Mouse (Mus musculus): Measurements from ENCODE around the gene Focad.

Gene Focad

DNA sequence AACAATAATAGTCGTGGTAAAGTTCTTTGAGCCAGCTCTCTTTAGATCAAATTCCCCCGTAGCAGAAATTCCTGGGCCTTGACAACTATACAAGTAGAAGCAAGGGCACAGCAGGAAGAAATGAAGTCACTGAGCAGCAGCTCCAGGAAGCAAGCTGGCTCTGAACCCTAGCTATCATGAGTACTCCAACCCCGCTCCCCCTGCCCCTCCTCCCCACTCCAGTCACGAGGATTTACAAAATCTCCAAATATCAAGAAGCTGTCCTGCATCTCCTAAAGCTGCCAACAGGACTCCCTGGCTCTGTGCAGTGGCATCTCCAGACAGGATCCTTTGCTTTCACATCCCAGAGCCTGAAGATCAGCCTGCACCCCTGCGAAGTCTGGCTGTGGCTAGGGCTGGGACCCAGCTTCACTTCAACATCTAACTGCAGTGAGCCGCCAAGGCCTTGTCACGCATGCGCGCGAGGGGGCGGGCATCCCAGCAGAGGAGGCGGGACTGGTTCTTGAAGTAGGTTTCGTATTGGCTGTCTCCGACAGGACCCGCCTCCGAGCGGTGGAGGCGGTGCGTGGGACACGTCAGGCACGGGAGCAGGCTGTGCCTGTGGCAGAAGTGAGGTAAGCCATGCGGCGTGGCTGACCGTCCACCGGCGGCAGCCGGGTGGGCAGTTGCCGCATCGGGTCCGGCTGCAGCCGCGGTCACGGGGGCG is at the start of gene Focad:
TSS of gene Focad (plus strand) at position 568 of the 706 bp plus-strand sequence.
- DNase-seq, result peak; percentile 98

DNA sequence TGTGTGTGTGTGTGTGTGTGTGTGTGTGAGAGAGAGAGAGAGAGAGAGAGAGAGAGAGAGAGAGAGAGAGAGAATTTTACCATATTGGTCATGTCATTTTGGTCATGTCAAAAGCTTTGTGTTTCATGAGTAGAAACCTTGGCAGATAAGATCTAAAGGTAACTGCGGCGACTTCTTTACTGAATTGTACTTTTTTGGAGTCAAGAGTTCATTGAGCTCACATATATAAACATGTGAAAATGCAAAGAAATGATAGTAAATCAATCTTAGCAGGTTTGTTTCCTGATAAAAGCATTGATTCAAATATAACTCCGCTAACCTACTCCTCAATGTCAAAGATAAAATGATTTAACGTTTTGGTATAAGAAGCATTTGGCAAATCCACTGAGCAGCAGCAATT is 49.3 kb upstream of the Focad start:
- DNase-seq, result no peak

DNA sequence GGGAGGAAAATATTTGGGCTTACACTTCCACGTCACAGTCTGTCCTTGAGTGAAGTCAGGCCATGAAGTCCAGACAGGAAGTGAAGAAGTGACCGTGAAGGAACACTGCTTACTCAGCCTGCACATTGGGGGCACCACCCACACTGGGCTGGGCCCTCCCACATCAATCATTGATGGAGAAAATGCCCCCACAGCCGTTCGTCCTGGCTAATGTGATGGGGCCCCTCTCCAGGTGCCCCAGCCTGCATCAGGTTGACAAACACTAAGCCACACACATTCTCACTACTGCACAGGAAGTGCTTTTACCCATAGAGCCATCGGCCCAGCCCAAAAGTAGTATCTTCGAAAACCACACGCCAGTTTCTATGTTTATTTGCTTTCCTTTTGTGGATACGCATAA is 48.1 kb upstream of the Focad start:
- DNase-seq, result no peak

DNA sequence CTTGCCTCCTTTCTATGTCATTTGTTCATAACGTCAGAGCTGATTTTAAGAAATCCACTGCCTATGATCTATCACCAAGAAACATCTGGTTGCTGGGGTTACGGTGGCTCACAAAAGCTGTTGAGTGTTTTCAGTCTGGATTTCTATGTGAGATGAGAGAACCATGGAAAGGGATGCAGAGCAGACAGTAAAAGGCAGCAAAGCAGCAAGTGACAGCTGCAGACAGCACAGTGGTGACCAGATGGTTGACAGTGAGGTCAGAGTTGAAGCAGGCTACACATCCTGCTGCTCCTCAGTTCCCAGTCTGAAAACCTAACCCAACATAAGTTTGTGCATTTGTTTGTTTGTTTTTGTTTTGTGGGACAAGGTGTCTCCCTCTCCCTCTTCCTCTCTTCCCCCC is 19.0 kb upstream of the Focad start:
- DNase-seq, result no peak

DNA sequence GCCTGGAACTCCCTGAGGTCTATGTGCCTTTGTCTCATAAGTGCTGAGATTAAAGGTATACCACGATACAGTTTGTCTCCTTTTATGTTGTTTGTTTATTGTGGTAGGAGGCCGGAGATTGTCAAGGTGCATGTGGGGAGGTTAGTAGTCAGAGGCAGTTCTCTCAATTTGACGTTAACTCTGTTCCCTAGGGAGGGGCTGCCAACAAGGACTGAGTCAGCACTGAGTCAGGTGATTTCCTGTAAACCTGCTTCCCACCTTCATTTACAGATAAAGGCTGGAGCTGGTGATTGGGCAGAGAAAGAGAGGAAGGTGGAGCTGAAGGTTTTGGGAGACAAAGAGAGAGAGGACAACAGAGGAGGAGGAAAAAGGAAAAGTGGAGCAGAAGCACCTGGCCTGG is 15.4 kb upstream of the Focad start:
- no peak for DNase-seq

DNA sequence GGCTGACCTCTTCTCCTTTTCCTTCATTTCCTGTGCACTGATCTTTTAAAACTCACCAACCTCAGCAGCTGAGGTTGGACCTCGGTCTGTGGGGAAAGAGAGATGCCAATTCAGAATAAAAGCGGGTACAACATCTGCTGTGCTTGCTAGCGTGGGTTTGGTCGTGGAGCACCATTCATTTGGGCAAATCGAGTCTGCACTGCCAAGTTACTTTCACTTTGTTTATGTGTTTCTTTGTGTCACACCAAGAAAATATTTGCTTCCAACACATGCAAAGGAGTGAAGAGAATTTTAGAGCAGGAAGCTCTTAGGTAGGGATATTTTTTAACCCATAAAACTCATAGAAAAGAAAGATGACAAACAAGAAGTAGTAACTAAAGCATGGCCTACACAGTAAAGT is 13.0 kb upstream of the Focad start:
- DNase-seq, result no peak

DNA sequence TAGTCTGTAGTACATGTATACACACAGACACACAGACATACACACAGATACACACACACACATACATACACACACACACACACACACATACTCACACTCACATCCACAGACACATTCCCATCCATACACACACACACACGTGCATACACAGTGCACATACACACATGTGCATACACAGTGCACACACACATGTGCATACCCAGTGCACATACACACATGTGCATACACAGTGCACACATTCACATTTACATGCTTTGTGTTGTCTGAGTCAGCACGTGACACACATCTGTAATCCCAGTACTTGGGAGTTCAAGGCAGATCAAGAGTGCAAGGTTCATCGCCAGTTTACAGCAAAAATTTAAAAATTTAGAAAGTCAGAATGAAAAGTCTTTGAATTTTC is 12.5 kb upstream of the Focad start:
- no peak for DNase-seq

DNA sequence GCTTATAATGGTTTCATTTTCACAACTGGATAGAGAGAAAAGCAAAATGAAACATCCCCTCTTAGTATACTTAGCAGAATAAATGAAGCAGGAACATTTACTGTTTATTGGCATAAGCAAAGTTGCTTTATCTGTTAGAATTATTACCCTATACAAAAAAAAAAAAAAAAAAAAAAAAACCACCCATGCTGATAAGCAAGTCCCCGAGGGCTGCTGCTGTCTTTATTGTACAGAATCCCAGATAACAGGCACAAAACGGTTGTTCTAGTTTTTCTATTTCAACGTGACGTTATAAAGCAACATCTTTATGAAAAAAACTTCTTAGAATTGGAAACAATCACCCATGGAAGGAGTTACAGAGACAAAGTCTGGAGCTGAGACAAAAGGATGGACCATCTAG is 12.0 kb upstream of the Focad start:
- DNase-seq, result no peak

DNA sequence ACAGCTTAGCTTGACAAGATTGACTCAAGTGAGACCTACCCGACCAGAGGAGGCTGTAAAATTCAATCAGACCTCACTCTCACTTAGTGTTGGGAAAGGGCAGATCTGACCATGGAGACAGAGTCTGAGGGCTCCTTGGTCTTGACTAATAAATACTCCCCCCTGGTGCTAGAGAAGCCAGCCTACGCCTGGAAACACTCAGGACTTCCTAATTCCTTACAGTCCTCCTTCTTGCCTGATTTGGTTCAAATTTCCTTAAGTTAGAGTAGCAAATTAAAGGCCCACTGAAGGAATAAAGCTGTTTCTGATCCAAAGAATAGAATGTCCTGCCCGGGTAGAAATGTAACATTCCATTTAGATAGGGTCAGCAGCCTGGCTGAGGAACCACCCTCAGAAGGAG is 10.6 kb upstream of the Focad start:
- DNase-seq, result no peak

DNA sequence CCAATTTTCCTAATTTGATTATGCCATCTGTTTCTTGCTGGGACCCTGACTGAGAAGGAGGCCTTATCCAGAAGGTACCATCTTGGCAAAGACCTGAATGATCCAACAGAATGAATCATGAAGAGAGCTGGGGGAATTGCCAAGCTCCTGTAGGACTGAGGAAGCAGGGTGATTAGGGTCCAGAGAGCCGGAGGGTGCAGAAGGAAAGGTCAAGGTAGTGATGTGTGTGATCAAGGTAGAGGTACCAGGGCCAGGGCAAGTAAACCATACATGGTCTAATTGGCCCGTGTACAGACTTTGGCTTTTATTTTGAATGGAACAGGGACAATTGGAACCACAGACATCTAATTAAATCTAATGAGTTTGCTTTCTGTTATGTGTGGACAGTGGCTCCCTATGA is 4.1 kb upstream of the Focad start:
- no peak for DNase-seq

DNA sequence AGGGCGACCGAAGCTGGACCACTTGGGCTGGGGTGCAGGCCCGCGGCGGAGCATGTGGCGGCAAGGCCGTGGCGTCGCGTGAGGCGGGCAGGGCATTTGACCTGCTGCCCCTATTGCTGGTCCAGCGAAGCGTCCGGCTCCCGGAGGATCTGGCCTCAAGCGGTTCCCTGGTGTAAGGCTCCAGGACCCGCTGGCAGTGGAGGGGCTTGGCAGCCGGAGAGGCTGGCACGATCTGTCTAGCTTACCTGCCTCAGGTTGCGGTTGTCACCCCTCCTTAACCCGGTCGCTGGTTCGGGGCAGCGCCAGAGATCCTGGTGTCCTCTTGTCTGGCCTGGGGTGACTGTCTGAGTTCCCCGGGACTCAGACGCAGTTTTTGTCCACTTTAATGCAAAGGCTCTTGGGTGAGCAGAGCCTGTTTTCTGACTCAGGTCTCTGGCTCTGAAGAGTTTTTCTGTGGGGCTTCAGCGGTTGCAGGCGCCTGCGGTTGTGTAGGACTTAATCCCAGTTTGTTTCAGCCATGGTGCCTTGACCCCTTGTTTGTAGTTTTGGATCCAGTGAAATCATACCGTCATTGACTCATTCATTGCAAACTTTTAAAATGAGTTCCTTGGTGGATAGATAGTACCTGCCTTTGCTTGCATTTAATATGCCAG is 465 bp downstream of the Focad start:
- no peak for DNase-seq

DNA sequence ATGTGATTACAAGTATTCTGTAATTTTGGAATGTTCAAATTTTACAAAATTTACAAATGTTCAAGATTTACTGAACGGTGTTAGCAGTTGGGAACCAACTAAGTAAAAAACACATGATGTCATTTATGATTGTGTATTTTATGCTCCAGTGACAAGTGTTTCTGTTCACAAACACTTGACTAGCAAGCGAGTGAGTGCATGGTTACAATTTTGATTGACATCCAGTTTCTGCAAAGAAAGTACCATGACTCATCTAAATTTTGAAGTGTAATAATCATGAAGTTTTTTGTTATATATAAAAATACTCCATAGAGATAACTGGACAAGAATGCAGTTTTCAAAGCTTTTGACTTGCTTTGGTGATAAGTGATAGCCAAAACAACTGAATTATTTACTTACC is 1.3 kb downstream of the Focad start:
- DNase-seq, result no peak

DNA sequence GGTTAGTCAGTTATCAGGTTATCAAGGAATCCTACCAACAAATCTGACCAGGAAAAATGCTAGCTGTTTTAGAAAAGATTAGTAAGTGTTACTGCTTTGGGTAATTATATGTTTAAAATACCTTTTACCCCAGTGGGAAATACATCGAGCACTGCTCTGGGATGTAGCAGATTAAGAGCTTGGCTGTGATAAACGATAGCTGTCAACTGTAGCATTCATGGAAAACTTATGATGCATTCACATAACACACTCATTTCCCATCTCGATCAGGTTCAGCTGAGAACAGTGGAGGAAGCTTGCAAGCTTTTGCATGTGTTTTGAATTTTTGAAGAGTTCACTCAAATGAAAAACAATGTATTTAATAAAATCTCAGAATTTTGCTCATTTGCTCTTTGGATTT is 14.2 kb downstream of the Focad start:
- DNase-seq, result no peak

DNA sequence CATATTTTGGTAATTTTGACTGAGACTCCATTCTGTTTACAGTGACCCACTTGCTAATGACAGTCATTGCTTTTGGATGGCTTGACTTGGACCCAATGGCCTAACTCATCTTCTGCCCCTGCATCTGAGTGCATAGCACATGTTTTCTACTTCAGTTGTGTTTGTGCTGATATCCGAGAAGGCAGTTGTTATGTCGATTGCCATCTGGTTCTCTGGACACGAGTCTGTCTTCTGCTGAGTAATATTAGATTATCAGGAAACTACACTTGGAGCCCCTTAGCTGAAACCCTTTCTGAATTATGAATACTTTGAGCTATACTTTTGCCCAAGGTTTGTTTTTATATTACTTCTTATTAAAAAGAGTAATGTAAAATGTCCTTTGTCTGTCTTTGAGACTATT is 22.9 kb downstream of the Focad start:
- DNase-seq, result no peak

DNA sequence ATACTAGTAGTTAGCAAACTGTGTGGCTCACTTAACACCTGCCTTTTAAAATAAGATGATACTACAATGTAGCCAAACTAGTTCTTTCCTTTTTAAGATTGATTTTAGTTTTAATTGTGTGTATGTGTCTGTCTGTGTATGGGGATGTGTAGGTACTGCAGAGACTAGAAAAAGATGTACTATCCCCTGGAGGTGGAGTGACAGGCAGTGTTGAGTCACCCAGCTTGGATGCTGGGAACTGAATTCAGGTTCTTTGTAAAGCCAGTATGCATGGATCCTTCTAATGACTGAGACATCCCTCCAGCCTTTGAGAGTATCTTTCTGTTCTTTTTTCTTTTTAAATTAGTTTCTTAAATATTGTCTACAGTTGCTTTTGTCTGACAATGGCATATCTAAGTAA is 23.5 kb downstream of the Focad start:
- DNase-seq, result no peak

DNA sequence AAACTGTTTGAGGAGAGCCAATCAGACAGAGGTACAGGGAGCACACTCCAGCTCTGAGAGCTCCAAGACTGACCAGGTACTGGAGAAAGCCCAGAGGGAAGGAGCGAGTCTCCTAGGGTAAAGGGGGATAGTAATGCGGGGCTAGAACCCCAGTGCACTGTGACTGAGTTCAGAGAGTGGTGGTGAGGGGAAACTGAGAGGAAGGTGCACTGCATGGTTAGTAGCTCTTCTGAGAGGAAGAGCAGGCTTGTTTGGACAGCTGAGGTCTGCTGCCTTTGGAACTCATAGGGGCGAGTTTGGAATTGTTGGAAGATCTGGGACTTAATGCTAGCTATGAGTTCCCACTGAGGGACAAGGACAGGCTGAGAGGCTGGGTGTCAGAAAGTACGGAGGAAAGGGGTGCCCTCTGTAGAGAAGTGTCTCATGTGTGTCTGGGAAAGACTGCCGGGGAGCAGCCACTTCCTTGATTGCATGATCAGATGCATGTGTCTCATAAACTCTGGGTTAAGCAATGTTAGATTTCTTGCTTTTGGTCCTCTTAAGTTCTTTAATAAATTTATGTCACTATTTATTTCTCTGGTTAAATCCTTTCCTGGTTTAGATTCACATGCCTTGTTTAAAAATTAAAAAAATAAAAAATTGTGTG is 24.4 kb downstream of the Focad start:
- no peak for DNase-seq

DNA sequence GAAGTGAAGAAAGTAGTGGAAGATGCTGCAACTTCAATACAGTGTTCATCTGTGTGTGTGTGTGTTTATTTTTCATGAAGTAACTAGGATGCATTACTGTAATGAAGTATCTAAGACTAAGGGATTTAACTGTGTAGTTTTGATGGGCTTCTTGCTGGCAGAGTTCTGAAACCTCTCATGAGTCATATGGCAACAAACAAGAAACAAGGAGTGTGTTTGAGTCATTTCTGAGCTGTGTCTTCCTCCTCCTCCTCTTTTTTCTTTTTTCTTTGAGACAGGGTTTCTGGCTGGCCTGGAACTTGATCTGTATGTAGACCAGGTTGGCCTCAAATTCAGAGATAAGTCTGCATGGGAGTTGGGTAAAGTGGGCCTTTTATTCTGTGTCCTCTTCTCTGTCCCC is 25.7 kb downstream of the Focad start:
- DNase-seq, result no peak

DNA sequence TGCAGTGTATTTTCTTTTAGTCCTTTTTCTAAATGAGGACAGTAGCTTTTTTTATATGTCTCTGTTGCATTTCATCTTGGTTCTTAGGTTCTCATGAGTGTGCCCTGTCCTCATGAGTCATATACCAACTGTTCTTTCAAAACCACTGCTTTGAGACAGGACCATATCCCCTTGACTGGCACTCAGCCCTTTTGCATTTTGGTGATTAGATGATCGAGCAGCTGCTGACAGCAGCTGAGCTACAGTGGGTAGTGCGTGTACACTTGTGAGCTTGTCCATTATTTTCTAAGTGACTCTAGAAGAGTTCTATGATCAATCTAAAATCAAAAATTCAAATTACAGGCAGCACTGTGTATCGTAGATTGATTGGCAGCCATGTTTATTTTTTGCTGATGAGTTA is 28.0 kb downstream of the Focad start:
- DNase-seq, result no peak

DNA sequence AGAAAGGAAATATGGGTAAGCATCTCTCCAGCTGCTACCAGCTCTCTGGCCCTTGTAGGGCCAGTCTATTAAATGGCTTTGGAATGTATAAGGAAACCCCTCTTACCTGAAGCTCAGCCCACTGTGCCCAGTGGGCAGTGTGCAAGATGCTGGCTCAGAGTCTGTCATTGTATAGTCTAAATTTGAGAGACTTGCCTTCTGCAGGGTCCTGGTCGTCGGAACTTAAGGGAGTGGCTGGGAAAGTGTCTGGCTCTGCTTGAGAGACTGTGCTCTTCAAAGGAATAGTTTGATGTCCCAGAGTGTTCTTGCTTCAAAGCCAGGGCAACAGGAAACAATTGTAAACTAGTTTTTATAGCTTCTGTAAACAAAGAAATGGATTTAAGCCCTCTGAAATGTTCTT is 41.5 kb downstream of the Focad start:
- no peak for DNase-seq

DNA sequence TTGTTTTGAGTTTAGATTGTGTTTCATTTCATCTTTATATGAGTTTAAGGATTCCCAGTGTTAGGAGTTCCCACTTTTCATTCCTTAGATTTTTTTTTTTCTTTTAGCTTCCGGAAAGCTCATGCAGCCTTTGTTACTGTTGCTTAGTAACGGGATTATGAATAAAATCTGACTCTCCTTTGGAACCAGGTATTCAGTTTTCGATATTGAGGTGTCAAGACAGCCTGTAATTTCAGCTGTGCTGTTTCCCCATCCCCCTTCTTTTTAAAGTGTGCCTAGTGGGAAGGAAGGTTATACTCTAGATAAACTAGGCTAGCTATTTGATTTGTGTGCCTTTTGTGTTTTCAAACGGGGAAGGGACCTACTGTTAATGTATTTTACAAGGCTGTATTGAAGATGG is 42.1 kb downstream of the Focad start:
- no peak for DNase-seq

DNA sequence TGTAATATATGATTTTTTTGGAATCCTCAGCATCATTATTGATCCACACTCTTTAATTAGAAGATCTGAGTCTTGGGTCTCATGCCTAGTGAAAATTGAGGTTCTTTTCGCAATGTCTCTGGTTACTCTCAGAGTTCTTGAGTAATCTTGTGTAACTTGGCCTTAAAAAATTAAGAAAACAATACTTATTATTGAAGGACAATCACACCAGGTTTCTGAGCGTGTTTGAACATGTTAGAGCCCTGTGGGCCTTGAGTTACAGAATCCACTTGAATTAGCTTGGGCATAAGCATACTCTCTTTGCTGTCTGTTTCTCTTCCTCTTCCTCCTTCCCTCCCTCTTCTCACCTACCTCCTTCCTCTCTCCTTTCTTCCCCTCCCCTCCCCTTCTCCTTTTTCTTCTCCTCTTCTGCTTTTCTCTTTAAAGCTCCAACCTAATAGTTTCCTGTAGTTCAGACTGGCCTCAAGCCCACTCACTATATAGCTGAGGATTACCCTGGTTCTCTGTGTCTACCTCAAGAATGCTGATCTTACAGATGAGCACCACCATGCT is 44.0 kb downstream of the Focad start:
- no peak for DNase-seq

DNA sequence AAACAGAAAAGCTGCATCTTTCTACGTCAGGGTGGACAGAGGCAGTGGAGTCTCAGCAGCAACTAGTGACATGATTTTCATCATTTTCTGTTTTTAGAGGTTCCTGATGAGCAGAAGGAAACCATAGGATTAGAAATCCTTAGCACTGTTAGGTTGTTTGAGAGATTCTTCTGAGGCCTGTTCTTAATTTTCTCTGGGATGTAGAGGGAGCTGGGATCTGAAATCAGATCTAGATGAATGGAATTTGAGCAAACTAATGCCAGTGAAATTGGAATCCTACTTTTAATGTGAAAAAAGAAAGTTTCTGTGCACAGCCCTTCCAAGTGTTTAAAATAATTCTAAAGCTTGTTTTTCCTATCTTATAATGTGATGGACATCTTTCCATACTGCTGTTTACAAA is 55.0 kb downstream of the Focad start:
- no peak for DNase-seq

DNA sequence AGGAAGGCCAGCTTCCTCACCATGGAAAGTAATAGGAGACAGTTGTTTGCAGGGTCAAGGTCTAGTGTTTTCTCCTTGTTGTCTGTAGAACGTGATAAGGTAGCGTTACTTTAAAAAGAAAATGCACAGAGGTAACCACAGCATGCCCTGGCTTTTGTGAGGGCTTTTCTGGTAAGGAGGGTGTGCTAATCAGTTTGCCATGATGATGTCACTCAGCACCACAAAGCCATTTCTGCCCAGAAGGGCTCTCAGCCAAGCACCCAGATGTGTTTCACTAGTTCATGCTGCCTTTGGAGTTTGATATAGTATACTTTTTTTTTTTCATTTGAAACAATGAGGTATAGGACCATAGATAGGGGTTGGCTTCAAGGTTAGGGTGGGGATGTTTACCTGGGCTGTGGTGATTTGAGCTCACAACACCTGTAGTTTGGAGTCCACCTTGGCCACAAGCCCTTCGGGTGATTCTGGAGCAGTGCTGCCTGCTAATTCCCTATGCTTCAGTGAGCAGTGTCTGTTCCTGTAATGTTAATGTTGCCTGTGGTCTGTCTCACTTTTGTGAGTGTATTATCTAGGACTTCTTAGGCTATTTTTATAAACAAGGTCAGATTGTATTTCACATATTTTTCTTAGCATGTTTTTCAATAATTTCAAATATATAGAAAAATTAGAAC is 61.2 kb downstream of the Focad start:
- no peak for DNase-seq

DNA sequence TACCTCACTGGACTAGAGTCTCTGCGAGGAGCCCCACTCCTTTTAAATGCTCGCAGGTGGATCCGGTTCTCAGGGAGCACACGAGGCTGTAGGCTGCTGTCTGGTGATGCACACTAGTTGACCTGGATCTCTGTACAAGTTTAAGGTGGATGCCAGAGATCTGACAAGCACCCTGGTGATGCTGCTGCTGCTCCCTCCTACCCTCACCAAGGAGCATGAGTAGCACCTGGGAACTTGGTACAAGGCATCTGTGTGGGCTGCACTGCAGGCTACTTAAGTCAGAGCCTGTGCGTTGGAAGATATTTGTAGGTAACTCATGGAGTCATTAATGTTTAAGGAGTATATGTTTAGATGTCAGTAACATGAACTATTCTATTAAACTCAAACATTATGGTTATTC is 62.5 kb downstream of the Focad start:
- no peak for DNase-seq
